Mouse (Mus musculus): ENCODE measurements at regions not wholly inside any gene's neighbourhood (a gene's known extent, or its start where the extent isn't known, plus 50 kb on each side); places are given as distances from the start of the nearest gene placed in this dataset.

DNA sequence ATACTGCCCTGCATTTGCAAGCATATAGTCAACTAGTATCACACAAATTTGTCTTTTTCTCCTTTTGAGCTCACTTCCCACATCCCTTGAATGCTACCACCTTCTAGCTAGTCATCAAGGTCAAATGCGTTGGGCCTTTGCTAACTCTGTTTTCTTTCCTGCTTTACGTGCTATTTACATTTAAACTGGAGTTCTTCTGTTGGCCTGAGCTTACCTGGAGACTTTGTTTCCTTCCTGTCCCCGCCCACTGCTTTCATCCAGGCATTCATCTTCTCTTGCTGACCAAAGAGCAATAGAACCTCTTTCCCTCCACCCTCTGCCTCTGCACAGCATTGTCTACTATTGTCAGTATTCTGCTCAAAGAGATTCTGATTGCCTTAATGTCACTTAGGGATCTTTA is 237.0 kb downstream of the Papss1 start:
- DNase-seq: no peak

- DNase-seq: no peak
These were observed 238.3 kb downstream of the Papss1 start for GRCm38 (mm10) chr3:131802841-131803240.

GRCm38 (mm10) chr3:131808127-131808526 is 243.6 kb downstream of the Papss1 start:
- peak; percentile 4 for DNase-seq

DNA sequence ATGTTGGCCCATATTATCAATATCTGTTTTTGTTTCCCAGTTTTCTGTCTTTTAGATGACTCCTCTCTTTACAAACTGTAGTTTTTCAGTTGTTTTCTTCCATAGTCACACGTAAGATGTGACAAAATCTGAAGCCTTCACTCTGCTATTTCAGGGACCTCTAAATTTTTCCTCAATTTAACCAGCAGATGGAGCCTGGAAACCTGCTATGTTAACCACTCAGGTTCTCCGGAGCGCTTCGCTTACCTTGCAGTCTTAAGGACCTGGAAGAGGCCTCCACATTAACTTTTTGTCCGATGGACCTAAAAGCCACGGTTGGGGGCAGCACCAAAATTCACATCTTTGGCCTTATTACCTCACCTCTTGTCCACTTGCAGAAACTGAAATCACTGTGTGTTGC is 248.4 kb downstream of the Papss1 start:
- DNase-seq: no peak

DNA sequence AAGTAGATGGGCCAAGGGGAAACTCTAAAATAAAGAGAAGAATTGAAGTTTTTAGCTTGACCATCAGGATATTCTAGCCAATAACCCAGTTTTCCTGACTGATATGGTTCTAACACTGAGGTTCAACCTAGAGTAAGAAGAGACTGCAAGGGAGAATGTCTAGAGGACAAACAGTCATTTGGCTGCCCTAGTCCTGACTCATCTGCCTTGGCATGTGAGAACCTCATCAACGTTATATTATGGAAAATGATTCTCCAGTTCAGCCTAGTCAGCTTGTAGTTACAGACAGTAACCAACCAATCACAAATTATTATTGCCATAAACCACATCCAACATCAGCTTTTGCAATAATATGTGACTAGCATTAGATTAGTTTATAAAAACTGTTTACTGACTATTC is 254.2 kb downstream of the Papss1 start:
- DNase-seq: no peak

DNA sequence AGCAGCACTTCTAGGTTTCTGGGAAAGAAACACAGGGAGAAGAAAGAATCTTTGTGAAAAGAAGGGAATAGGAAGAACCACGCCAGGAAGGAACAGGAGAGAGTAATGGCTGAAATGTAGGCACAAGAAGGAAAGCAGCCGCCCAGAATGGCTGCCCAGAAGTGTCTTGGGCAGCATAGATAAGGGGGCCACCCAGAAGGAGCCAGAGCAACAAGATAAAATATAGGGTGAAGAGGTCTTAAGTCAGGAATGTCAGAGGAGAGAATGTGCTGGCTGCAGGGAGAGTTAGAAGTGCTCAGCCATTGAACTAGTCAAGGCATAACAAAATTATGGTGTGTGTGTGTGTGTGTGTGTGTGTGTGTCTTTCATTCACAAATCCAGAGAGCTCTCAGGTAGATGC is 227.7 kb upstream of the Dkk2 start:
- DNase-seq: no peak

GRCm38 (mm10) chr3:131859083-131859482 is 226.0 kb upstream of the Dkk2 start:
- DNase-seq: no peak

DNA sequence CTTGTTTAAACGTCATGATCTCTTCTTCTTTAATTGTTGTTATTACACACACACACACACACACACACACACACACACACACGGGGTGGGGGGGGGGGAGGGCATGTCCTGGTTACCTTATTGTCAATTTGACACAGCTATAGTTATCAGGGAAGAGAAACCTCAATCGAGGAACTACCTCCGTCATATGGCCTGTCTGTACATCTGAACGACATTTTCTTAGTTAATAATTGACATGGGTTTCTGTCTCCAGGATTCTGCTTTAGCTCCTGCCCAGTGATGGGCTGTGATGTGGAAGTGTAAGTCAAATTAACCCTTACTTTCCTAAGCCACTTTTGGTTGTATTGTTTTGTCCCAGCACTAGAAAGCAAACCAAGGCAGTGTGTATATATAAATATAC is 220.0 kb upstream of the Dkk2 start:
- no peak for DNase-seq

GRCm38 (mm10) chr3:131867266-131867665 is 217.8 kb upstream of the Dkk2 start:
- no peak for DNase-seq

DNA sequence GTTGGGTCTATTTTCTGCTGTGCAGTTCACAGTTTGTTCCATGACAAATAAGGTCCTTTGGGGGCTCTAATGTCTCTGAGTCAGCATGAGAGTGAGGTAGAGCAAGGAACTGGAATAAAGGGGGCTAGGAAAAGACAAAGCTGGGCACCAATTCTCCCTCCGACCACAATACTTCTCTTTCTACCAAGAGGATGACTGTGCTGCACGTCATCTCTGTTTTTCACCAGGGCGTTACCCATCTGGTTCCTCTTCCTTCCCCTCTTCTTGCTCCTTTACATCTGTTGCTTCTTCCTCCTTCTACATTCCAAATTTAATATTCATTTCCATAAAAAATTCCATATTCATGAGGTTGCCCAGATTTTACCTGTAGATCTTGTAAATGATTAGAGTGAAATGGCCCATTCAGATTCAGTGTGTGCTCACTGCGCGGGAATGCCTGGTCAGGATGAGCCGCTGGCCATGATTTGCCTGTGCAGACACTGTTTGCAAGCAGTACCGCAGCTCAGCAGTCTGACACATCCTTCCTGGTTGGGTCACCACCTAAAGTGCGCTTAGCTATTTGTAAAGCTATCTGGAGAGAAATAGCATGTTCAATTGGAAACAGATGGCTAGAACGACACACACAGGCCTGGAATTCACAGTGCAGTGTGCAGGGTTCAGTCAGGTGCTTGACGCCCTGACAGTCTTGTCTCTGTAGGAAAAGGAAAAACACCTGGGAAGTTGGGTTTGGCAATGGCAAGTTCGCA is 216.7 kb upstream of the Dkk2 start:
- no peak for DNase-seq

- DNase-seq: no peak
These were observed 215.8 kb upstream of the Dkk2 start for GRCm38 (mm10) chr3:131869306-131869705.

DNA sequence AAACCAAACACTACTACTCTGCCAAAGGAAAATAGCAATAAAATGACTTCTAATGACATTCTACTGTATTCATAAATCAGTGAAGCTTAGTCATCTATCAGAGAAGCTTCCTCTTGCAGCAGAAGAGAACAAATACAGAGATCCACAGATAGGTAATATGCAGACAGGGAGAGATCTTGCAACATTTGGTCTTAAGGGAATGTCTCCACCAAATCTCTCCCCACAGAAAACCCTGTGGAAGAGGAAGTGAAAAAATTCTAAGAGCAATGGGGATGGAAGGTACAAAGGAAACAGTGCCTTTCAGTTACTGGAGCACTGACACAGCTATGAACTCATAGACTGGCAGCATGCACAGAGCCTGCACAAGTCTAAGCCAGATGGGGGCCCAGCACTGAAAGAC is 202.4 kb upstream of the Dkk2 start:
- no peak for DNase-seq

- DNase-seq: no peak
These were observed 198.6 kb upstream of the Dkk2 start for GRCm38 (mm10) chr3:131886470-131886869.

DNA sequence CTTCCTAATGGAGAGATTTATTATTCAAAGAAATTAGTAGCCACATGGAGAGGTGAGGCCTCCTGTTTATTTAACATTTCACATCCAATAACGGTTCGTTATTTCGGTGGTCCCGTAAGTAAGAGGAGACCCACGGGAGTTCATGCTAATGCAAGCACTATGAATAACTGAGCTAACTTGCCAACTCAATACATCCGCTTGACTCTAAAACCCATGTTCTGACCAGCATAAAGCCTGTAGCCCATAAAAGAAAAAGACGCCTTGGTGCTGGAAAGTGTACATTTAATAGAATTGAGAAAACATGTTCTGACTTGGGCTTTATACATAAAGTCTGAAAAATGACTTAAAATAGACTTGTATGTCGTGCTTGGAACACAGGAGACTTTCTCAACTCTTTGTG is 198.1 kb upstream of the Dkk2 start:
- no peak for DNase-seq

DNA sequence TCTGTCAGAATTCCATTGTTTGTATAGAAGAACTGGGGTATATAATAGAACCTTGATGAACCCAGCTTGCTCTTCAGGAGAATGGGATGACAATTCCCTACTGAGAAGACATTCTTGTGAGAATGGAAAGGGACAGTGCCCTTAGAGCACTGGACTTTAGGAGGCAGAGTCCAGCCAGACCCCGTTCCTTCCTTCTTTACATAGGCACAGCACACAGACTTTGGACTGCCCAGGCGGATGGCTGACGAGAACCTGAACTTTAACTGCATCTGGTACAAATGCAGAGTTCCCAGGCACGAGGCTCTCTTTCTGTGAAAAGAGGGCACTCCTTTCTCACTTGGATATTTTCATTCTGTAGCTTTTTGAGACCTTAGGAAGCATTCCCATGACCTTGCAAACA is 197.4 kb upstream of the Dkk2 start:
- DNase-seq: no peak

- no peak for DNase-seq
These were observed 193.2 kb upstream of the Dkk2 start for GRCm38 (mm10) chr3:131891941-131892340.

GRCm38 (mm10) chr3:131893061-131893804 is 191.9 kb upstream of the Dkk2 start:
- no peak for DNase-seq

DNA sequence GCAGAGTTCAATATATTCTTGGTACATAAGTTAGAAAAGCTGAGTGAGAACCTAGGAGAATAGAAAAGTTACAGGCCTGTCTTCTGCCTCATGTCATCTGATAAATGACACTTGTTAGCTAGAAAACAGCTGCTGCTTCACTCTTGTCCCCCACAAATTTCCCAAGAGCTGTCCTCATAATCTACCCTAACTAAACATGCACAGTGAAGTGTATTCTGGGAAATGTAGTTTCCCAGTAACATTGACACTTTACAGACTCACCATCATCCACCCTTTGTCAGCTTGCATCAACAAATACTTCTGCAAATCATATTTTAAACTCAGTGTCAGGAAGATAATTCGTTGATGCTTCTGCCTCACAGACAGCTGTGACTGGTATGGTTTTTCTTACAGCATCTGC is 190.0 kb upstream of the Dkk2 start:
- no peak for DNase-seq

DNA sequence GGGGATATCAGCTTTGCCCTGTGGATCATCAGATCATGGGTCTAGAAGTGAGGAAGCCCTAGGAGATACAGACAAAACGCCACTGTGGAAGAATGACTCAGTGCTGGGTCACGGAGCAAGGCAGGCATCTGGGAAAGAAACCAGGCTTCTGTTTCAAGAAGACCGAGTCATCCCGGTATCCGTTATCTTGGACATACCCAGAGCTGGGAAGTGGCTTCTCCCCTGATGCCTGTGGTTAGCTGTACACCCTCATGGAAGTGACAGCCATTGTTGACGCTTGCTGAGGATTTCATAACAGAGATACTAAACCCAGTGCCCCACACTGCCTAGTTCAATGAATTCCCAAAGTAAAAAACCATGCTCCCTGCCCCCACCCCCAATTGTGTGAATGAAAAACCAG is 171.6 kb upstream of the Dkk2 start:
- DNase-seq: no peak

GRCm38 (mm10) chr3:131914372-131914771 is 170.7 kb upstream of the Dkk2 start:
- no peak for DNase-seq

GRCm38 (mm10) chr3:131914997-131915396 is 170.1 kb upstream of the Dkk2 start:
- no peak for DNase-seq

GRCm38 (mm10) chr3:131917734-131918534 is 167.2 kb upstream of the Dkk2 start:
- DNase-seq: no peak

- DNase-seq: peak; percentile 4
These were observed 165.6 kb upstream of the Dkk2 start for GRCm38 (mm10) chr3:131919476-131919875.

DNA sequence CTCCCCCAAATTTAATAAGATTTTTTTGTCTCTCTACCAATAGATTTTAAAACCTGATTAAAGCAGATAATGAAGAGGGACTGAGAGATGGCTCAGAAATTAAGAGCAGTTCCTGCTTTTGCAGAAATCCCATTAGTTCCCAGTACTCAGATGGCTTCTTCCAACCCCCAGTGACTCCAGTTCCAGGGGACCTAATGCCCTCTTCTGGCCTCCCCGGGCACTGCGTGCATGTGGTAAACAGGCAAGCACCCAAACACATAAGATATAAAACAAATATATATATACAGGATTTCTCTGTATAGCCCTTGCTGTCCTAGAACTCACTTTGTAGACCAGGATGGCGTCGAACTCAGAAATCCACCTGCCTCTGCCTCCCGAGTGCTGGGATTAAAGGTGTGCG is 163.9 kb upstream of the Dkk2 start:
- DNase-seq: no peak
